Mouse (Mus musculus) CH12.LX (cell line): ENCODE measurements around the gene R3hdm2. TPM values are rescaled to one million over a fixed set of nuclear protein-coding genes. Genes with fewer than 3 reads are reported as not detected.

Experiments
- DNase-seq: peaks from one replicate; pipeline ENCODE4 v3.0.0-alpha.2; 2013; ENCODE audit errors: extremely low read depth
- H3K27ac ChIP-seq: 2 replicates; pipeline ENCODE4 v1.5.1; 2012; ENCODE audit warnings: low read depth, mild to moderate bottlenecking, control low read depth, moderate library complexity; ENCODE audit not compliant: insufficient read depth
- H3K27me3 ChIP-seq: replicated peaks from 2 replicates; pipeline ENCODE3; 2012; ENCODE audit warnings: inconsistent platforms
- H3K36me3 ChIP-seq, 2 experiments: replicated peaks in 1 of 2; 2 replicates each; pipeline versions ENCODE3 to v1.6.1; 2012; ENCODE audit warnings: inconsistent platforms in 1 of 2, low read length in 1 of 2, mild to moderate bottlenecking in 1 of 2, mixed read lengths in 1 of 2, moderate library complexity in 1 of 2; ENCODE audit not compliant: control insufficient read depth in 1 of 2, insufficient read depth in 1 of 2
- H3K4me1 ChIP-seq, 2 experiments: 2 replicates each; pipeline ENCODE4 v1.6.1; 2012; ENCODE audit warnings: inconsistent platforms in 1 of 2, moderate library complexity in 1 of 2; ENCODE audit not compliant: insufficient read depth in 2 of 2, control insufficient read depth in 1 of 2
- H3K4me2 ChIP-seq: 2 replicates; pipeline ENCODE4 v1.6.1; 2012; ENCODE audit warnings: low read depth, mild to moderate bottlenecking, control low read depth; ENCODE audit not compliant: poor library complexity, insufficient read depth, severe bottlenecking
- H3K4me3 ChIP-seq, 3 experiments: fragments of 150-350 bp in 1 of 3; sonication (generic) in 1 of 3; replicated peaks in 1 of 3; 2 replicates each; pipeline versions ENCODE3 to v1.5.1; 2011 to 2012; ENCODE audit warnings: low read depth in 2 of 3, low read length in 2 of 3, mild to moderate bottlenecking in 2 of 3, moderate library complexity in 2 of 3, control low read depth in 1 of 3, improper control_type of control experiment in 1 of 3, inconsistent platforms in 1 of 3, mixed read lengths in 1 of 3; ENCODE audit not compliant: poor library complexity in 1 of 3
- H3K79me2 ChIP-seq: replicated peaks from 2 replicates; pipeline ENCODE4 v1.6.1; 2012; ENCODE audit warnings: mild to moderate bottlenecking, moderate library complexity; ENCODE audit not compliant: control insufficient read depth, poor library complexity, insufficient read depth, severe bottlenecking; ENCODE audit errors: extremely low read depth
- H3K9ac ChIP-seq: 2 replicates; pipeline ENCODE4 v1.6.1; 2012; ENCODE audit warnings: low read depth, mild to moderate bottlenecking, control low read depth, moderate library complexity; ENCODE audit not compliant: insufficient read depth
- H3K9me3 ChIP-seq: replicated peaks from 2 replicates; pipeline ENCODE3; 2012; ENCODE audit warnings: low read length, inconsistent platforms, mixed read lengths
- CHD1 ChIP-seq: IDR thresholded peaks from 2 replicates; pipeline ENCODE4 v1.6.1; 2012; ENCODE audit warnings: low read depth, low read length, improper control_type of control experiment, inconsistent platforms
- CHD2 ChIP-seq: IDR thresholded peaks from 2 replicates; pipeline ENCODE4 v1.6.1; 2011; ENCODE audit warnings: low read length, improper control_type of control experiment
- CTCF ChIP-seq, 2 experiments: IDR thresholded peaks in 1 of 2; conservative IDR thresholded peaks in 1 of 2; 2 replicates each; pipeline ENCODE4 v1.5.1; 2011 to 2012; ENCODE audit warnings: low read depth in 2 of 2, low read length in 2 of 2, improper control_type of control experiment in 1 of 2, inconsistent platforms in 1 of 2, mild to moderate bottlenecking in 1 of 2, moderate library complexity in 1 of 2
- GABPA ChIP-seq: IDR thresholded peaks from 2 replicates; pipeline ENCODE4 v1.6.1; 2012; ENCODE audit warnings: low read depth, low read length, improper control_type of control experiment, inconsistent platforms; ENCODE audit not compliant: insufficient replicate concordance
- IRF4 ChIP-seq: IDR thresholded peaks from 2 replicates; pipeline ENCODE4 v1.6.1; 2014; ENCODE audit warnings: low read depth, mild to moderate bottlenecking, inconsistent platforms, low read length, improper control_type of control experiment
- JUN ChIP-seq: IDR thresholded peaks from 2 replicates; pipeline ENCODE4 v1.6.1; 2011; ENCODE audit warnings: low read depth, mild to moderate bottlenecking, low read length, improper control_type of control experiment, moderate library complexity; ENCODE audit not compliant: insufficient read depth
- JUND ChIP-seq: conservative IDR thresholded peaks from 2 replicates; pipeline ENCODE4 v1.6.1; 2011; ENCODE audit warnings: low read depth, low read length, improper control_type of control experiment
- KAT2A ChIP-seq: IDR thresholded peaks from 2 replicates; pipeline ENCODE4 v1.6.1; 2012; ENCODE audit warnings: low read length, improper control_type of control experiment, inconsistent platforms; ENCODE audit not compliant: insufficient replicate concordance
- MAFK ChIP-seq: IDR thresholded peaks from 2 replicates; pipeline ENCODE4 v1.6.1; 2011; ENCODE audit warnings: low read length, improper control_type of control experiment; ENCODE audit not compliant: insufficient replicate concordance
- MAX ChIP-seq: IDR thresholded peaks from 2 replicates; pipeline ENCODE4 v1.6.1; 2011; ENCODE audit warnings: low read length, improper control_type of control experiment
- MAZ ChIP-seq: IDR thresholded peaks from 2 replicates; pipeline ENCODE4 v1.6.1; 2012; ENCODE audit warnings: low read depth, mild to moderate bottlenecking, inconsistent platforms, low read length, improper control_type of control experiment, moderate library complexity
- MXI1 ChIP-seq: IDR thresholded peaks from 2 replicates; pipeline ENCODE4 v1.6.1; 2011; ENCODE audit warnings: mild to moderate bottlenecking, low read depth, low read length, improper control_type of control experiment
- MYC ChIP-seq: IDR thresholded peaks from 2 replicates; pipeline ENCODE4 v1.6.1; 2011; ENCODE audit warnings: low read depth, mild to moderate bottlenecking, improper control_type of control experiment, low read length
- POLR2A ChIP-seq: IDR thresholded peaks from 2 replicates; pipeline ENCODE4 v1.6.1; 2011; ENCODE audit warnings: low read depth, mild to moderate bottlenecking, improper control_type of control experiment, low read length
- POLR2AphosphoS2 ChIP-seq: IDR thresholded peaks from 2 replicates; pipeline ENCODE4 v1.6.1; 2011; ENCODE audit warnings: low read depth, low read length, improper control_type of control experiment
- RAD21 ChIP-seq: IDR thresholded peaks from 2 replicates; pipeline ENCODE4 v1.6.1; 2011; ENCODE audit warnings: low read depth, mild to moderate bottlenecking, low read length, improper control_type of control experiment, moderate library complexity
- RCOR1 ChIP-seq: conservative IDR thresholded peaks from 2 replicates; pipeline ENCODE4 v1.6.1; 2012; ENCODE audit warnings: low read depth, mild to moderate bottlenecking, inconsistent platforms, low read length, improper control_type of control experiment
- SIN3A ChIP-seq: IDR thresholded peaks from 2 replicates; pipeline ENCODE4 v1.6.1; 2012; ENCODE audit warnings: low read length, improper control_type of control experiment, inconsistent platforms
- TCF12 ChIP-seq: IDR thresholded peaks from 2 replicates; pipeline ENCODE4 v1.6.1; 2014; ENCODE audit warnings: low read depth, mild to moderate bottlenecking, inconsistent platforms, low read length, improper control_type of control experiment
- USF2 ChIP-seq: conservative IDR thresholded peaks from 2 replicates; pipeline ENCODE4 v1.6.1; 2011; ENCODE audit warnings: low read depth, low read length, improper control_type of control experiment
- ZC3H11A ChIP-seq: IDR thresholded peaks from 2 replicates; pipeline ENCODE4 v1.6.1; 2012; ENCODE audit warnings: low read depth, mild to moderate bottlenecking, inconsistent platforms, low read length, improper control_type of control experiment
- ZKSCAN1 ChIP-seq: IDR thresholded peaks from 2 replicates; pipeline ENCODE4 v1.6.1; 2012; ENCODE audit warnings: low read depth, inconsistent platforms, low read length, improper control_type of control experiment, borderline replicate concordance
- ZNF384 ChIP-seq: IDR thresholded peaks from 2 replicates; pipeline ENCODE4 v1.6.1; 2012; ENCODE audit warnings: low read depth, low read length, improper control_type of control experiment, inconsistent platforms
- dilution Hi-C: fragments of 300-500 bp; cut with MboI; formaldehyde crosslinking; loops from 2 replicates; pipeline ENCODE4 v1.14.3; 2020; ENCODE audit warnings: low sequenced_read_pairs; ENCODE audit not compliant: extremely low pct_unique_long_range_greater_than_20kb, extremely low pct_ligation_motif_present
- in situ Hi-C: fragments of 300-500 bp; cut with MboI; formaldehyde crosslinking; loops from 3 replicates; pipeline ENCODE4 v1.14.3; 2019; ENCODE audit warnings: low sequenced_read_pairs, low pct_ligation_motif_present, low pct_unique_long_range_greater_than_20kb, mixed read lengths
- polyA plus RNA-seq: library from polyadenylated mRNA; unstranded; fragments of >175 nt; gene quantifications from 2 replicates; pipeline ENCODE4 v1.2.1, GENCODE M21; 2012; ENCODE audit warnings: low read depth; ENCODE audit not compliant: insufficient read length
- total RNA-seq, 2 experiments: library from RNA; depleted of rRNA; stranded (reverse); fragments of 300-350 nt in 1 of 2; fragments of >200 nt in 1 of 2; gene quantifications; 2 replicates each; pipeline ENCODE4 v1.2.3; 2012 to 2014

Gene R3hdm2
- total and polyA plus RNA-seq, 3 experiments = 7.0 to 23.6 (median 8.7) TPM

- dilution Hi-C loops = no loop called here
- Histone ChIP-seq H3K9me3 (no peaks in the 10 kb centered on the region), H3K4me2 (peak overlapping the region; percentile 98), H3K27ac (peak overlapping the region; percentile 40; the same call in 1 of the 2 replicates), H3K79me2 (peaks cover 13% of the 10 kb centered on the region), H3K4me3 (peak overlapping the region; percentile 19 to 80 (median 69)), H3K9ac (peak overlapping the region; percentile 95), H3K27me3 (no peaks in the 10 kb centered on the region), H3K4me1 (peaks cover 2 to 18% of the 10 kb centered on the region in 2 experiments; a peak in 3 of 4 replicates), H3K36me3 (peaks cover 0 to 8% of the 10 kb centered on the region in 2 experiments)
- in situ Hi-C loops = no loop called here
- no peak for TF ChIP-seq MAZ
- TF ChIP-seq CHD1 = no peak
- no peak for TF ChIP-seq KAT2A
- TF ChIP-seq POLR2A = no peak
- TF ChIP-seq GABPA = no peak
- no peak for TF ChIP-seq ZNF384
- no peak for TF ChIP-seq JUND
- TF ChIP-seq POLR2AphosphoS2 = no peak
- TF ChIP-seq MYC = no peak
- no peak for TF ChIP-seq USF2
- TF ChIP-seq TCF12 = no peak
- TF ChIP-seq MAX = no peak
- DNase-seq = no peak
Measured at GRCm38 (mm10) chr10:127381743-127382134, 1.6 kb downstream of the R3hdm2 start.

GRCm38 (mm10) chr10:127391774-127392173, 11.6 kb downstream of the R3hdm2 start:
- Histone ChIP-seq H3K9me3 (no peaks in the 10 kb centered on the region), H3K27ac (no peak overlapping the region), H3K4me3 (no peak overlapping the region), H3K36me3 (peaks cover 11 to 40% of the 10 kb centered on the region in 2 experiments), H3K4me1 (peaks cover 0 to 3% of the 10 kb centered on the region in 2 experiments; a peak in 2 of 4 replicates), H3K79me2 (no peaks in the 10 kb centered on the region; the same call in 1 of the 2 replicates), H3K9ac (no peak overlapping the region), H3K27me3 (no peaks in the 10 kb centered on the region), H3K4me2 (no peak overlapping the region)
- dilution Hi-C loops (no loop called here), in situ Hi-C loops (no loop called here)
- TF ChIP-seq RCOR1 = no peak
- no peak for TF ChIP-seq MAFK
- TF ChIP-seq ZC3H11A = no peak
- peak in 1 of 2 experiments; percentile 34; a peak in 1 of 4 replicates for TF ChIP-seq CTCF (conservative IDR thresholded peaks at IDR 0.05 in 1 of 2, IDR thresholded peaks at IDR 0.05 in 1 of 2; ENCODE audit: low read depth in 2 of 2, low read length in 2 of 2)
- no peak for DNase-seq

GRCm38 (mm10) chr10:127404701-127405100, 24.6 kb downstream of the R3hdm2 start:
- DNase-seq = no peak
- in situ Hi-C loops = no loop called here
- dilution Hi-C loops = no loop called here

More at GRCm38 (mm10) chr10:127404701-127405100, 24.6 kb downstream of the R3hdm2 start:
- TF ChIP-seq SIN3A (no peak), MAX (no peak), KAT2A (no peak), CTCF (conservative IDR thresholded peaks at IDR 0.05 in 1 of 2, IDR thresholded peaks at IDR 0.05 in 1 of 2; ENCODE audit: low read depth in 2 of 2, low read length in 2 of 2) (no peak), MAZ (no peak), POLR2AphosphoS2 (no peak), MYC (no peak), ZKSCAN1 (no peak), MXI1 (no peak), ZNF384 (no peak), JUN (no peak), MAFK (no peak), CHD1 (no peak), RCOR1 (no peak), GABPA (no peak), CHD2 (no peak), IRF4 (no peak), RAD21 (no peak)
- Histone ChIP-seq H3K4me1 (no peaks in the 10 kb centered on the region), H3K36me3 (peaks cover 11 to 48% of the 10 kb centered on the region in 2 experiments), H3K27me3 (no peaks in the 10 kb centered on the region), H3K79me2 (no peaks in the 10 kb centered on the region), H3K9ac (no peak overlapping the region), H3K4me3 (no peak overlapping the region), H3K27ac (no peak overlapping the region), H3K4me2 (no peak overlapping the region), H3K9me3 (no peaks in the 10 kb centered on the region)
